Mouse (Mus musculus): Measurements from ENCODE around the gene Cacna1d. TPM values are rescaled to one million over a fixed set of nuclear protein-coding genes. Genes with fewer than 3 reads are reported as not detected.

The Cacna1d gene
- polyA plus RNA-seq, 1 experiment from 2014 or later, result 3.0 TPM

DNA sequence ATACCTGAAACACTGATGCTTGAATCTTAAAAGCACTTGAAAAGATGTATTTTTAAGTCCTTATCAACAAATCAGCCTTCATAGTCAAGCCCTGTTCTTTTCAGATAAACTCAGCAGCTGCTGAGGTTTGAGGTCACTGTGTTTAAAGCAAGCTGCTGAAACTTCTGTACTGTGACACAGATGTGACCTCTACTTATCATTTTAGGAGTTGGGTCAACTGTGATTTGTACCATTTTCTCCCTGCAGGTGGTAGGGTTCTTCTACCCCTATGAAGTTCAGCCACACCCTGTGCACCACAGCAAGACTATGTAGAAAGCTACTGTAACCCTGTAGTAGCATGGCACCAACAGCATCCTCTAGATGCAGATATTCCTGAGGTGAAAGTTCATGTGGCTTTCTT, 493.9 kb downstream of the Cacna1d start:
- no peaks in the 10 kb centered on the region for H3K9me3 ChIP-seq (replicated peaks; ENCODE audit: low read length)

DNA sequence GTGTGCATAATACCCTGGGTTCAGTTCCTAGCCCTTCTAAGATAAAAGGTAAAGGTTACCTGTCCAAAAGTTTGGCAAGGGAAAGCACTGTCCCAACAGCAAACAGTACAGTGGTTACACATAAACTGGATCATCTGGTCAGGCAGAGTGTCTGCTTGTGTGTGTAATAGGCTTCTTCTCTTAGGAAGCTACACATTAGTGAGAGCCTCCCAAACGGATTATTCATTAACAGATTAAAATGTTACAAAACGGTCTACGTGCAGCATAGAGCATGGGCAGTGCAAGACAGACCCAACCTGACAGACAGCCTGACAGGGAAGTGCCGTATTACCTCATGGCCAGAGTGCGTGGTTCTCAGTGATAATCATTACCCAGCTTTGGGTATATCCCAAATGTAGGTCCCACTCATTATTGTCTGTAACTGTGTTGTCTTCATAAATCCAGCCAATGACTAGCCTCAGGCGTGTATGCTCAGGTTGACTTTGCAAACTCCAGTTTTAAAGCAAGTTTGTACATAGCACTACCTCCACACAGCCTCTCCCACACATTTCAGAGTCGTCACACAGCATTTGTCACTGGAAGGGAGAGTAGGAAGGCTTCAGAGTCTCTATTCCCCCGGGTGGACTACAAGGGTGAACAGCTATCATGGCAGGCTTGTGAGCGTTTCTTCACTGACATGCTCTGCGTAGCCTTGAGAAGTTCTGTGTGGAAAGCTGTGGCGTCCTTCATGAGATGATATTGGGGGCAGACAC, 495.1 kb downstream of the Cacna1d start:
- peak overlapping the region; percentile 31; the same call in 1 of the 2 replicates for H3K27ac ChIP-seq
- TF ChIP-seq CTCF (IDR thresholded peaks at IDR 0.05; ENCODE audit: low read depth), result no peak
- DNase-seq (ENCODE audit: low spot score) (peak; percentile 41), ATAC-seq (replicated peaks; ENCODE audit: low FRiP score, low read depth) (peak; percentile 89)
- H3K9ac ChIP-seq (ENCODE audit: low read depth, low read length), result no peak overlapping the region
- no peaks in the 10 kb centered on the region for H3K9me3 ChIP-seq (replicated peaks; ENCODE audit: low read length)
- 73% methylated on average over 11 of the region's 11 CpGs for WGBS
- no peak overlapping the region for H3K4me3 ChIP-seq (replicated peaks; ENCODE audit: low read depth, low read length)
- no peak overlapping the region for H3K4me2 ChIP-seq (ENCODE audit: low read length)
- H3K36me3 ChIP-seq (ENCODE audit: insufficient read depth, low read length), result peaks cover 43% of the 10 kb centered on the region
- H3K27me3 ChIP-seq (ENCODE audit: insufficient read depth, low read length), result no peaks in the 10 kb centered on the region
- no peaks in the 10 kb centered on the region for H3K4me1 ChIP-seq (replicated peaks; ENCODE audit: insufficient read depth, low read length)

More for the DNA sequence above, 493.9 kb downstream of the Cacna1d start:
- no peak for TF ChIP-seq CTCF (IDR thresholded peaks at IDR 0.05; ENCODE audit: low read depth)
- Histone ChIP-seq H3K36me3 (ENCODE audit: insufficient read depth, low read length) (peaks cover 31% of the 10 kb centered on the region), H3K9ac (ENCODE audit: low read depth, low read length) (no peak overlapping the region), H3K27ac (no peak overlapping the region), H3K27me3 (ENCODE audit: insufficient read depth, low read length) (no peaks in the 10 kb centered on the region), H3K4me2 (ENCODE audit: low read length) (no peak overlapping the region), H3K4me1 (replicated peaks; ENCODE audit: insufficient read depth, low read length) (no peaks in the 10 kb centered on the region), H3K4me3 (replicated peaks; ENCODE audit: low read depth, low read length) (no peak overlapping the region)
- DNase-seq (ENCODE audit: low spot score) (no peak), ATAC-seq (replicated peaks; ENCODE audit: low FRiP score, low read depth) (no peak)

DNA sequence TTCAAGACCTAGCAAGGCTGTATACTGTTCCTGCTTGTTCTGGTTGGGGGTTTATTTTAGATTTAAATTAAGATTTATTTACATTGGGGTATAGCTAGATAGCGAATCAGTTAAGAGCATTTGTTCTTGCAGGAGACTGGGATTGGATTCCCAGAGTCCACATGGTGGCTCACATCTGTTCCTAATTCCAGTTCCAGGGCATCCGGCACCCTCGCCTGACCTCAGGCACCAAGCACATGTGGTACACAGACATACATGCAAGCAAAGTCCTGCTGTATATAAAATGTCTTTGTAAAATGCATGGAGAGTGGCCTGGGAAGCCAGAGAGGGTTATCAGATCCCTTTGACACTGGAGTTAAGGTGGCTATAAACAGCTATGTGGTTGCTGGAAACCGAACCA, 496.3 kb downstream of the Cacna1d start:
- Histone ChIP-seq H3K4me3 (replicated peaks; ENCODE audit: low read depth, low read length) (no peak overlapping the region), H3K27ac (no peak overlapping the region), H3K36me3 (ENCODE audit: insufficient read depth, low read length) (peaks cover 55% of the 10 kb centered on the region), H3K27me3 (ENCODE audit: insufficient read depth, low read length) (no peaks in the 10 kb centered on the region), H3K4me2 (ENCODE audit: low read length) (no peak overlapping the region), H3K4me1 (replicated peaks; ENCODE audit: insufficient read depth, low read length) (no peaks in the 10 kb centered on the region), H3K9ac (ENCODE audit: low read depth, low read length) (no peak overlapping the region), H3K9me3 (replicated peaks; ENCODE audit: low read length) (no peaks in the 10 kb centered on the region)
- DNase-seq (ENCODE audit: low spot score), result no peak
- no peak for TF ChIP-seq CTCF (IDR thresholded peaks at IDR 0.05; ENCODE audit: low read depth)
- 92% methylated on average over 4 of the region's 4 CpGs for WGBS
- ATAC-seq (replicated peaks; ENCODE audit: low FRiP score, low read depth), result no peak

Other genes with a start within 250 kb of the Cacna1d start
- 10.9 and 11.4 TPM in 2 replicates for gene Dcp1a, start 11.9 kb downstream of the Cacna1d start, polyA plus RNA-seq (2015; fragmentation: Nextera tagmentation; extraction: Ambion mirVana)
- gene Tkt, start 56.9 kb upstream of the Cacna1d start, polyA plus RNA-seq (2015; fragmentation: Nextera tagmentation; extraction: Ambion mirVana), result 238 and 253 TPM in 2 replicates
- gene Prkcd, start 134.8 kb upstream of the Cacna1d start, polyA plus RNA-seq (2015; fragmentation: Nextera tagmentation; extraction: Ambion mirVana), result 44.9 and 46.9 TPM in 2 replicates
- 14.0 and 17.1 TPM in 2 replicates for gene Rft1, start 162.9 kb upstream of the Cacna1d start, polyA plus RNA-seq (2015; fragmentation: Nextera tagmentation; extraction: Ambion mirVana)
- 10.9 and 12.0 TPM in 2 replicates for gene Sfmbt1, start 223.4 kb upstream of the Cacna1d start, polyA plus RNA-seq (2015; fragmentation: Nextera tagmentation; extraction: Ambion mirVana)

All from kidney, postnatal 0 days (tissue).